Mouse (Mus musculus): ENCODE measurements around the gene Gm13277.

DNA sequence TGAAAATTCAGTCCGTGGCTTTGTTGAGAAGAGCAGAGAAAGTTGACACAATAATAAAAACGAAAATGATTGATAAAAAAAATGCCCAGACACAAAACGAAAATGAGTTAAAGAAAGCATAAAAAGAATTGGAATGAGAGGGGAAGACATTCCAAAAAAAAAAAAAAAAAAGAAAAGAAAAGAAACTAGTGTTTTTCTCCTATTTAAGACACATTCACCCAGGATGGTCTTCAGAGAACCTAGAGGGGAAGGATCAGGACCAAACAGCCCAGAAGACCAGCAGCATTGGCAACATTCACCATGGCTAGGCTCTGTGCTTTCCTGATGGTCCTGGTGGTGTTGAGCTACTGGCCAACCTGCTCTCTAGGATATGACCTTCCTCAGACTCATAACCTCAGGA lies 27.5 kb downstream of the Gm13277 start, which contains the start of gene Ifna7:
- no peak for TF ChIP-seq CTCF (IDR thresholded peaks at IDR 0.05; ENCODE audit: control insufficient read depth, insufficient read depth, insufficient read length)
- no peak for TF ChIP-seq MYOD1 (IDR thresholded peaks at IDR 0.05; ENCODE audit: control insufficient read depth, insufficient read length, low read depth)
- TF ChIP-seq USF1 (IDR thresholded peaks at IDR 0.05; ENCODE audit: low read depth): no peak
- no peak for TF ChIP-seq MAX (IDR thresholded peaks at IDR 0.05)
- TF ChIP-seq MYOG (IDR thresholded peaks at IDR 0.05; ENCODE audit: control insufficient read depth, extremely low read depth, insufficient read length): no peak
